Mouse (Mus musculus): ENCODE data around the gene Yif1a.

GRCm38 (mm10) chr19:5071545-5072369 is 16.6 kb upstream of the Yif1a start:
- TF ChIP-seq EP300 (IDR thresholded peaks at IDR 0.05) (no peak), CTCF (IDR thresholded peaks at IDR 0.05) (no peak)
